Mouse (Mus musculus): Measurements from ENCODE around the gene Asb15. TPM values are rescaled to one million over a fixed set of nuclear protein-coding genes. Genes with fewer than 3 reads are reported as not detected.

Gene Asb15
- polyA plus RNA-seq, 1 experiment from 2014 or later = not detected

GRCm38 (mm10) chr6:24600726-24601125, 72.8 kb downstream of the Asb15 start:
- H3K36me3 ChIP-seq (ENCODE audit: poor library complexity, severe bottlenecking) = no peaks in the 10 kb centered on the region
- 77% methylated on average over 4 of the region's 4 CpGs for WGBS
- no peak overlapping the region for H3K4me2 ChIP-seq
- no peak overlapping the region for H3K9ac ChIP-seq
- H3K27me3 ChIP-seq = no peaks in the 10 kb centered on the region
- no peaks in the 10 kb centered on the region for H3K4me1 ChIP-seq
- ATAC-seq = no peak
- H3K27ac ChIP-seq = no peak overlapping the region
- no peaks in the 10 kb centered on the region for H3K9me3 ChIP-seq (replicated peaks)
- no peak overlapping the region for H3K4me3 ChIP-seq

GRCm38 (mm10) chr6:24601668-24602067, 73.7 kb downstream of the Asb15 start:
- no peak overlapping the region for H3K4me3 ChIP-seq
- H3K27me3 ChIP-seq = no peaks in the 10 kb centered on the region
- H3K36me3 ChIP-seq (ENCODE audit: poor library complexity, severe bottlenecking) = no peaks in the 10 kb centered on the region
- 61% methylated on average over 1 of the region's 1 CpGs for WGBS
- H3K4me2 ChIP-seq = no peak overlapping the region
- no peaks in the 10 kb centered on the region for H3K9me3 ChIP-seq (replicated peaks)
- no peak overlapping the region for H3K9ac ChIP-seq
- H3K4me1 ChIP-seq = no peaks in the 10 kb centered on the region
- no peak overlapping the region for H3K27ac ChIP-seq
- ATAC-seq = no peak

DNA sequence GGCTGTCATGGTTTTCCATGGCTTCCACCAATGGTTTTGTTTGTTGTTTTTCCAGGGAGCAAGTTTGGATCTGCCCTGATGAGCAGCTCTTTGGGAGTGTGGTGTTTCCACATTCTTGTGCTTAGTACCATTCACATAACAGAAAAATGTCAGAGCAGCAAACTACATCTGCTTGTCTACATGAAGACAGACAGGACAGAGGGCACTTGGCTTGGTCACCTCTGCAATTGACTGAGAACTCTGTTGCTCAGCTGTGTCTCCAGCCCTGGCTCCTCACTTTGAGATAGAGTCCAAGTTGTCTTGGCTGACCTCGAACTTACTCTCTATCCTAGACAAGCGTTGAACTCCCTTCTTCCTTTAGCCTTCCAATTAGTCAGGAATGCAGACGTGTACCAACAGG, 74.4 kb downstream of the Asb15 start:
- Histone ChIP-seq H3K9me3 (replicated peaks) (no peaks in the 10 kb centered on the region), H3K4me3 (no peak overlapping the region), H3K36me3 (ENCODE audit: poor library complexity, severe bottlenecking) (no peaks in the 10 kb centered on the region), H3K9ac (no peak overlapping the region), H3K27me3 (no peaks in the 10 kb centered on the region), H3K27ac (no peak overlapping the region), H3K4me1 (no peaks in the 10 kb centered on the region), H3K4me2 (no peak overlapping the region)
- no peak for ATAC-seq
- WGBS = 81% methylated on average over 3 of the region's 3 CpGs

DNA sequence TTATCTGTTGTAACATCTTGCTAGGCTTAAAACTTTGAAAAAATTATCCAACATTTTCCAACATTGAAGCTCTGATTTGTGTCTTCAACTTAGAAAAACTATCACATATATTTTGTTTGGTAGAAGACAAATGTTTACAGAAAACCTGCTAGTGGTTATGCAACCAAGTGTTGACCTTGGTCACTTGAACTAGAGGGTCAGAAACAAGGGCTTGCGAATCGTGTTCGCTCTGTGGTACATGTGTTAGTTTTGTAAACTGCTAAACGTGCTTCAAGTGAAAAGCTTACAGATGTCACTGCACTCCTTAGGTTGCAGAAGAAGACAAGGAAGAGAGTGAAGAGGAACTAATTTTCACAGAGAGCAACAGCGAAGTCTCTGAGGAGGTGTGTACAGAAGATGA, 75.0 kb downstream of the Asb15 start:
- H3K9ac ChIP-seq = no peak overlapping the region
- H3K36me3 ChIP-seq (ENCODE audit: poor library complexity, severe bottlenecking) = no peaks in the 10 kb centered on the region
- ATAC-seq = no peak
- H3K27me3 ChIP-seq = no peaks in the 10 kb centered on the region
- no peaks in the 10 kb centered on the region for H3K4me1 ChIP-seq
- no peak overlapping the region for H3K4me2 ChIP-seq
- H3K9me3 ChIP-seq (replicated peaks) = no peaks in the 10 kb centered on the region
- no peak overlapping the region for H3K27ac ChIP-seq
- H3K4me3 ChIP-seq = no peak overlapping the region
- WGBS = 91% methylated on average over 5 of the region's 5 CpGs

- no peaks in the 10 kb centered on the region for H3K27me3 ChIP-seq
- H3K9me3 ChIP-seq (replicated peaks) = no peaks in the 10 kb centered on the region
- H3K27ac ChIP-seq = no peak overlapping the region
- H3K4me1 ChIP-seq = no peaks in the 10 kb centered on the region
- no peak overlapping the region for H3K4me3 ChIP-seq
- 94% methylated on average over 7 of the region's 7 CpGs for WGBS
- H3K4me2 ChIP-seq = no peak overlapping the region
- no peak overlapping the region for H3K9ac ChIP-seq
- no peaks in the 10 kb centered on the region for H3K36me3 ChIP-seq (ENCODE audit: poor library complexity, severe bottlenecking)
- no peak for ATAC-seq
Measured at GRCm38 (mm10) chr6:24604289-24604688, 76.3 kb downstream of the Asb15 start.

GRCm38 (mm10) chr6:24605631-24606030, 77.7 kb downstream of the Asb15 start:
- no peak for ATAC-seq
- H3K9me3 ChIP-seq (replicated peaks) = no peaks in the 10 kb centered on the region
- no peaks in the 10 kb centered on the region for H3K4me1 ChIP-seq
- H3K27me3 ChIP-seq = no peaks in the 10 kb centered on the region
- no peak overlapping the region for H3K9ac ChIP-seq
- no peak overlapping the region for H3K27ac ChIP-seq
- H3K36me3 ChIP-seq (ENCODE audit: poor library complexity, severe bottlenecking) = no peaks in the 10 kb centered on the region
- WGBS = 95% methylated on average over 8 of the region's 8 CpGs
- no peak overlapping the region for H3K4me3 ChIP-seq
- H3K4me2 ChIP-seq = no peak overlapping the region

DNA sequence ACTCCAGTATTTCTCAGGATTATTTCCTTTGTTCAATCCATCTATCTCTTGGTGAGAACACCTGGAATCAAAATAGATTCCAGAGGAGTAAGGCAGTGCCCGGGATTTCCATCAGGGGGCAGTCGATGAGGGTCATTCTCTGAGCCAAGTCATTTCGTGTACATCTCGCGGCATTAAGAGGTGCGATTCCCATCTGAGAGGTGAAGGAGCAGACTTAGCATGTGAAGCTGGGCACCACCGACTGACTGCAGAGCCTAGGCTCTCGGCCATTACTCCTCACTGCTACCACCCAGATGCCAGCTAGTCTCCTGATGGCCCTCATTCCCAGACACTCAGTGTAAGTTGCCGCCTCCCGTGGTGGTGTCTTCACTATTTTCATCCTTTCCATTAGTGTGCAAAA, 78.6 kb downstream of the Asb15 start:
- no peak overlapping the region for H3K4me2 ChIP-seq
- 82% methylated on average over 10 of the region's 10 CpGs for WGBS
- no peak overlapping the region for H3K4me3 ChIP-seq
- no peak for ATAC-seq
- H3K27me3 ChIP-seq = no peaks in the 10 kb centered on the region
- H3K4me1 ChIP-seq = no peaks in the 10 kb centered on the region
- H3K9ac ChIP-seq = no peak overlapping the region
- no peak overlapping the region for H3K27ac ChIP-seq
- H3K9me3 ChIP-seq (replicated peaks) = no peaks in the 10 kb centered on the region
- no peaks in the 10 kb centered on the region for H3K36me3 ChIP-seq (ENCODE audit: poor library complexity, severe bottlenecking)

DNA sequence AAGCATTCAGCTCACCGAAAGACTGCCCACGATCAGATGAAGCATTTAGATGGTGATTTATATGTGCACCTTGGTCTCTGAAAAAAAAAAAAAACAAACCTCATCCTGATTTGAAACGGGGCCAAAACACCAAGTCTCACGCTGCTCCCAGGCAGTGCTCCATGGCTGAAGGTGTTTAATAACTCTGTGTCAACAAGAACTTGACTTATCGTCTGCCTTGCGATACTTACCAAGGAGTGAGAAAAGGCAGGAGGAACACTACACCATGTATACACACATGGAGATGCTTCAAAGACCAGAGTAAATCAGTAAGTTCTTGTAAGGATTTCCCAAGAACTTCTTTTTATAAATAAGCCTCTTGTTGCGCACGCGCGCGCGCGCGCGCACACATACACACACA, 79.6 kb downstream of the Asb15 start:
- no peak overlapping the region for H3K27ac ChIP-seq
- H3K27me3 ChIP-seq = no peaks in the 10 kb centered on the region
- H3K9ac ChIP-seq = no peak overlapping the region
- no peak overlapping the region for H3K4me3 ChIP-seq
- ATAC-seq = no peak
- 0 out of 2 replicates have a peak, but pooled peaks cover 4% of the 10 kb centered on the region for H3K36me3 ChIP-seq (ENCODE audit: poor library complexity, severe bottlenecking)
- no peaks in the 10 kb centered on the region for H3K4me1 ChIP-seq
- WGBS = 95% methylated on average over 15 of the region's 15 CpGs
- no peak overlapping the region for H3K4me2 ChIP-seq
- no peaks in the 10 kb centered on the region for H3K9me3 ChIP-seq (replicated peaks)

GRCm38 (mm10) chr6:24608129-24608528, 80.2 kb downstream of the Asb15 start:
- H3K4me3 ChIP-seq = no peak overlapping the region
- ATAC-seq = no peak
- H3K4me1 ChIP-seq = no peaks in the 10 kb centered on the region
- peaks cover 7% of the 10 kb centered on the region for H3K36me3 ChIP-seq (ENCODE audit: poor library complexity, severe bottlenecking)
- no peaks in the 10 kb centered on the region for H3K9me3 ChIP-seq (replicated peaks)
- H3K27me3 ChIP-seq = no peaks in the 10 kb centered on the region
- H3K4me2 ChIP-seq = no peak overlapping the region
- H3K9ac ChIP-seq = no peak overlapping the region
- 75% methylated on average over 4 of the region's 4 CpGs for WGBS
- H3K27ac ChIP-seq = no peak overlapping the region

DNA sequence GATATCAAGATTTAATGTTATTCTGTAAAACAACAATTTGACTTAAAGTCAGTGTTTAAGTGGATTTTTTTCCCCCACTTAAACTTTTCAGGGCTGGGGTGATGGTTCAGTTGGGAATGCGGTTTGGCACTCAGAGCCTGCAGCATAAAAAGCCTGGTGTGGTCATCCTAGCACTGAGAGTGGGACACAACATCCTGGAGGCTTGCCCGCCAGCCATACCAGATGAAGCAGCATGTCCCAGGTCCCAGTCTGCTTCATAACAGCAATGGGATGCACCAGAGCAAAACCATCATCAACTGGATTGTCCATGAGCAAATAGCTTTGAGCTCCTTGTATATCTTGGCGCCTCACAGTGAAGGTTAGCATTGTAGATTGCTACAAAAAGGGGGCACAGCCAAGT, 80.7 kb downstream of the Asb15 start:
- no peak for ATAC-seq
- H3K4me3 ChIP-seq = no peak overlapping the region
- peaks cover 12% of the 10 kb centered on the region for H3K36me3 ChIP-seq (ENCODE audit: poor library complexity, severe bottlenecking)
- WGBS = 95% methylated on average over 3 of the region's 3 CpGs
- no peak overlapping the region for H3K27ac ChIP-seq
- no peak overlapping the region for H3K9ac ChIP-seq
- no peaks in the 10 kb centered on the region for H3K4me1 ChIP-seq
- no peaks in the 10 kb centered on the region for H3K27me3 ChIP-seq
- H3K4me2 ChIP-seq = no peak overlapping the region
- H3K9me3 ChIP-seq (replicated peaks) = no peaks in the 10 kb centered on the region

DNA sequence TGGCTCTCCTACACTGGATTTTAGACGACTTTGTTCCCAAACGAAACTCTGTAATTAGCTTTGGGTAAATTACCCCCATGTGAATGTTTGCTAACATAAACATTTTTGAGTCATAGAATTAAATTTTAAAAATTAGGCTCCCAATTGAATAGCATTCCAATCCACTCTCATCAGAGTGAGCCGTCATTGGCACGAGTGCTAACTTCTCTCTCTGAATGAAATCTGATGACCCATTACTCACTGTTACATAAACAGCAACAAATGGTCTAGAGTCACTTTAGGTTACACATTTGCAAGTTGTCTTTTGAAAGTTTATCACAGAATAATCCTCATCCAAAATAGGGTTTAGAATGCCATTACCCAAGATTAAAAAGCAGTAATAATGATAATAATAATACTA, 81.6 kb downstream of the Asb15 start:
- Histone ChIP-seq H3K4me1 (no peaks in the 10 kb centered on the region), H3K9ac (no peak overlapping the region), H3K36me3 (ENCODE audit: poor library complexity, severe bottlenecking) (peaks cover 20% of the 10 kb centered on the region), H3K4me3 (no peak overlapping the region), H3K27me3 (no peaks in the 10 kb centered on the region), H3K9me3 (replicated peaks) (no peaks in the 10 kb centered on the region), H3K27ac (no peak overlapping the region), H3K4me2 (no peak overlapping the region)
- 79% methylated on average over 4 of the region's 4 CpGs for WGBS
- ATAC-seq = no peak

GRCm38 (mm10) chr6:24610358-24610757, 82.4 kb downstream of the Asb15 start:
- Histone ChIP-seq H3K4me3 (no peak overlapping the region), H3K9me3 (replicated peaks) (no peaks in the 10 kb centered on the region), H3K27ac (no peak overlapping the region), H3K9ac (no peak overlapping the region), H3K27me3 (no peaks in the 10 kb centered on the region), H3K4me1 (no peaks in the 10 kb centered on the region), H3K36me3 (ENCODE audit: poor library complexity, severe bottlenecking) (peaks cover 28% of the 10 kb centered on the region), H3K4me2 (no peak overlapping the region)
- ATAC-seq = no peak
- 96% methylated on average over 4 of the region's 4 CpGs for WGBS

DNA sequence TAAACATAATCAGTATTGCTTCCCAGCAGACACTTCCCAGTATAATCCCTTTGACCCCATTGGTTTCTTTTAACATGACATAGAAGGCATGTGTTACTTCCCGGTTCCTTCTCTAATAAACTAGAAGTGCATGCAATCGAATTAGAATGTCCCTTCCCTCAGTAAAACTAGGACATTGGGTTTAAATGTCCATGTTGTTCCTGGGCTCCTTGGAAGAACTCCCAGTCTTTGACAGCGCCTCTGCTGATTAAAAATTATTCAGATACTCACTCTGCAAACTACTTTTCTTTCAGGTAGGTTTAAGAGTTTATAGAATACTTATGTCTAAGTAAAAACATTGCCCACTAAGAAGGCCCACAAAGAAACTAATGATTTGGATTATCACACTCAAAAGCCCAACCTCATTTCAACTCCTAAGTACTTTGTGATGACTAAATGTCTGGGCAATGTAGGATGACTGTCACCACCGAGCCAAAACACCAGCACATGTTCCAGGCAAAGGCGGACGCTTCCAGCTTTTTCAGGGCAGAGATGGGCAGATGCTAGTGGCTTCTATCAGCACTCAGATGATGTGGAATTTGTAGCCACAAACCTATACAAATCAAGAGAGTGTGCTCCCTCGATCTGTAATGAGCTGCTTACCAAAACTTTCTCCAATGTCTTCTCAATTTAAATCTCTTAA, 84.3 kb downstream of the Asb15 start:
- no peaks in the 10 kb centered on the region for H3K4me1 ChIP-seq
- H3K9me3 ChIP-seq (replicated peaks) = no peaks in the 10 kb centered on the region
- H3K36me3 ChIP-seq (ENCODE audit: poor library complexity, severe bottlenecking) = peaks cover 40% of the 10 kb centered on the region
- H3K4me2 ChIP-seq = no peak overlapping the region
- H3K9ac ChIP-seq = no peak overlapping the region
- no peak overlapping the region for H3K27ac ChIP-seq
- no peak for ATAC-seq
- WGBS = 91% methylated on average over 7 of the region's 7 CpGs
- no peaks in the 10 kb centered on the region for H3K27me3 ChIP-seq
- no peak overlapping the region for H3K4me3 ChIP-seq
